Mouse (Mus musculus) liver, adult 2 months (tissue): ENCODE results near the gene Phf21a.

Experiments used
- CTCF ChIP-seq: fragments of 200-500 bp; IDR thresholded peaks from 2 replicates; pipeline ENCODE4 v1.5.1; 2011; ENCODE audit warnings: low read depth, low read length, control low read depth
- POLR2A ChIP-seq: fragments of 200-500 bp; IDR thresholded peaks from 2 replicates; pipeline ENCODE4 v1.6.1; 2011; ENCODE audit warnings: low read length, control low read depth; ENCODE audit not compliant: insufficient read depth; ENCODE audit errors: extremely low read depth

DNA sequence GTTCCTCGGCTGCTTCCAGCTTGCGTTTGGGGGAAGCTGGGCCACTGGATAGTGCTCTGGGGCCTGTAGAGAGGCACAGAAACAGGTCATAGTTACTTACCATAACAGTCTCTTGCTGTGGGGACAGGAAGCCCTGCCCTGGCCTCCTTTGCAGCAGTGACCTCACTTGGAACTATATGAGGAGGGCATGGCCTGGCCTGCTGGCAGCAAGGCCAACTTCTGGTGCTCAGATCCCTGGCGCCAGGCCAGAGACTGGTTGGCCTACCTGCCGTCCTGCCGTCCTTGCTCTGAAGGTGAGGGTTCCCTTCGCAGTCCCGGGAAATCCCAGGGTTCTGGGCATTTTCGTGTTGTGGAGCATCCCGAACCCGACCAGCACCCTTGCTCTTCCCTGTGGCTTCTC lies 318.8 kb downstream of the Phf21a start:
- no peak for TF ChIP-seq CTCF
- no peak for TF ChIP-seq POLR2A
